Mouse (Mus musculus) heart, adult 18-20 months (tissue): ENCODE measurements around the gene Klk1b5. TPM values are rescaled to one million over a fixed set of nuclear protein-coding genes. Genes with fewer than 3 reads are reported as not detected.
"Not testable (repeated sequence)": the region's sequence is repeated elsewhere in the genome, so short reads cannot be mapped to it uniquely, and the experiment has no call there.

Experiments used
- DNase-seq, 2 experiments: peaks; one replicate each; pipeline ENCODE4 v3.0.0; 2021 to 2022; ENCODE audit warnings: mixed read lengths in 1 of 2
- long read RNA-seq, 2 experiments: library from polyadenylated mRNA; stranded (forward); transcript quantifications; one replicate each; pipeline ENCODE4 v2.0.0; 2021
- total RNA-seq, 2 experiments: library from RNA; stranded (reverse); gene quantifications; 2 replicates each; pipeline ENCODE4 v1.2.3; 2021

Gene Klk1b5
- not detected for total RNA-seq
- long read RNA-seq, experiment 1: 0 reads
- long read RNA-seq, experiment 2: 0 reads

- DNase-seq: no peak
These were observed at the start of gene Klk1b5 for GRCm38 (mm10) chr7:44215645-44216044. TSS of gene Klk1b5 (plus strand) at chr7:44215945.

- DNase-seq: no peak
These were observed 36.3 kb upstream of the Klk1b5 start for GRCm38 (mm10) chr7:44179299-44180045.

GRCm38 (mm10) chr7:44186516-44186915, 29.2 kb upstream of the Klk1b5 start:
- not testable (repeated sequence) for DNase-seq

- not testable (repeated sequence) for DNase-seq
These were observed 27.8 kb upstream of the Klk1b5 start, which contains the start of gene Klk1b24 for GRCm38 (mm10) chr7:44187936-44188335. TSS of gene Klk1b24 (plus strand) at chr7:44188236.

- not testable (repeated sequence) for DNase-seq
These were observed 22.3 kb upstream of the Klk1b5 start for GRCm38 (mm10) chr7:44193466-44193865.

- no peak for DNase-seq
These were observed 17.9 kb upstream of the Klk1b5 start, which contains the start of gene Klk1b3 for GRCm38 (mm10) chr7:44197891-44198290. TSS of gene Klk1b3 (plus strand) at chr7:44198191.

- DNase-seq: not testable (repeated sequence)
These were observed 8.6 kb upstream of the Klk1b5 start, which contains the start of gene Klk1b4 for GRCm38 (mm10) chr7:44207135-44207534. TSS of gene Klk1b4 (plus strand) at chr7:44207435.

- DNase-seq: no peak
These were observed 7.4 kb upstream of the Klk1b5 start for GRCm38 (mm10) chr7:44208307-44208706.

GRCm38 (mm10) chr7:44221601-44222000, 5.9 kb downstream of the Klk1b5 start:
- DNase-seq: not testable (repeated sequence)

- DNase-seq: not testable (repeated sequence)
These were observed 6.6 kb downstream of the Klk1b5 start for GRCm38 (mm10) chr7:44222335-44222734.

GRCm38 (mm10) chr7:44225076-44225475, 9.3 kb downstream of the Klk1b5 start, which contains the start of gene Klk1:
TSS of gene Klk1 (plus strand) at chr7:44225360.
- no peak for DNase-seq

- DNase-seq: no peak
These were observed 20.2 kb downstream of the Klk1b5 start, which contains the start of gene Gm36864 for GRCm38 (mm10) chr7:44235909-44236308. TSS of gene Gm36864 (plus strand) at chr7:44236177.

GRCm38 (mm10) chr7:44239913-44240312, 24.2 kb downstream of the Klk1b5 start:
- DNase-seq: no peak

GRCm38 (mm10) chr7:44240712-44241111, 25.0 kb downstream of the Klk1b5 start:
- no peak for DNase-seq

GRCm38 (mm10) chr7:44241163-44241562, 25.4 kb downstream of the Klk1b5 start:
- no peak for DNase-seq

- DNase-seq: no peak
These were observed 28.3 kb downstream of the Klk1b5 start for GRCm38 (mm10) chr7:44244080-44244479.

GRCm38 (mm10) chr7:44246055-44246983, 30.6 kb downstream of the Klk1b5 start, which contains the start of the genes 1700028J19Rik and 2410002F23Rik:
TSS of gene 1700028J19Rik (minus strand) at chr7:44246695.
TSS of gene 2410002F23Rik (plus strand) at chr7:44246722.
- DNase-seq: peak; percentile 92 to 96

- peak in 1 of 2 experiments; percentile 24 for DNase-seq
These were observed 31.3 kb downstream of the Klk1b5 start for GRCm38 (mm10) chr7:44246984-44247470.

GRCm38 (mm10) chr7:44247971-44248370, 32.2 kb downstream of the Klk1b5 start:
- DNase-seq: no peak

- no peak for DNase-seq
These were observed 33.5 kb downstream of the Klk1b5 start for GRCm38 (mm10) chr7:44249248-44249647.

GRCm38 (mm10) chr7:44250732-44251275, 35.1 kb downstream of the Klk1b5 start:
- DNase-seq: not testable (repeated sequence)
